Mouse (Mus musculus) intestine, embryonic 16.5 days (tissue): ENCODE results near the gene Atp5k. TPM values are rescaled to one million over a fixed set of nuclear protein-coding genes. Genes with fewer than 3 reads are reported as not detected.

Experiments
- ATAC-seq: fragments of 200-750 bp; cut with Nextera tagmentation; 2 replicates; pipeline ENCODE4 v1.8.0; 2017; ENCODE audit warnings: moderate TSS enrichment, moderate library complexity
- H3K27ac ChIP-seq: fragments of 300-500 bp; sonication (generic); 2 replicates; pipeline ENCODE4 v1.5.1; 2014; ENCODE audit warnings: mild to moderate bottlenecking, low read length
- H3K27me3 ChIP-seq: fragments of 300-500 bp; sonication (generic); replicated peaks from 2 replicates; pipeline ENCODE4 v1.6.1; 2014; ENCODE audit warnings: low read length, control low read depth, mixed read lengths; ENCODE audit not compliant: control insufficient read depth, insufficient read depth
- H3K36me3 ChIP-seq: fragments of 300-500 bp; sonication (generic); 2 replicates; pipeline ENCODE4 v1.6.1; 2014; ENCODE audit warnings: low read length, control low read depth; ENCODE audit not compliant: control insufficient read depth, insufficient read depth
- H3K4me1 ChIP-seq: fragments of 300-500 bp; sonication (generic); 2 replicates; pipeline ENCODE4 v1.6.1; 2014; ENCODE audit warnings: low read length, control low read depth, mixed read lengths; ENCODE audit not compliant: control insufficient read depth, insufficient read depth
- H3K4me2 ChIP-seq: fragments of 300-500 bp; sonication (generic); 2 replicates; pipeline ENCODE4 v1.6.1; 2014; ENCODE audit warnings: low read depth, low read length, control low read depth
- H3K4me3 ChIP-seq: fragments of 300-500 bp; sonication (generic); 2 replicates; pipeline ENCODE4 v1.5.1; 2014; ENCODE audit warnings: mild to moderate bottlenecking, low read length
- H3K9ac ChIP-seq: fragments of 300-500 bp; sonication (generic); 2 replicates; pipeline ENCODE4 v1.6.1; 2014; ENCODE audit warnings: low read depth, low read length
- H3K9me3 ChIP-seq: fragments of 300-500 bp; sonication (generic); 2 replicates; pipeline ENCODE4 v1.6.1; 2016; ENCODE audit warnings: low read length, control low read depth; ENCODE audit not compliant: control insufficient read depth
- WGBS: fragments of 180-500 bp; shearing (Covaris S2); extraction: QIAGEN DNeasy Blood & Tissue Kit; methylation state at CpG from one replicate; pipeline ENCODE4 v1.1.7; 2014; 5-methylcytosine and 5-hydroxymethylcytosine counted together
- polyA plus RNA-seq: library from polyadenylated mRNA; unstranded; fragments of >200 nt; fragmentation: Nextera tagmentation; extraction: Ambion mirVana; gene quantifications from 2 replicates; pipeline ENCODE4 v1.2.1, GENCODE M21; 2015

Gene Atp5k
- polyA plus RNA-seq, result 440 and 455 TPM in 2 replicates

- 1% methylated on average over 42 of the region's 42 CpGs for WGBS
- H3K27me3 ChIP-seq, result no peaks in the 10 kb centered on the region
- peak within 1 kb of the TSS; percentile 38; the same call in 1 of the 2 replicates for H3K27ac ChIP-seq
- peak within 1 kb of the TSS; percentile 85 for H3K4me3 ChIP-seq
- peaks cover 4% of the 10 kb centered on the region for H3K4me1 ChIP-seq
- H3K4me2 ChIP-seq, result peak within 1 kb of the TSS; percentile 85
- peak within 1 kb of the TSS; percentile 90 for H3K9ac ChIP-seq
- peak; percentile 95 for ATAC-seq
- no peaks in the 10 kb centered on the region for H3K9me3 ChIP-seq
- H3K36me3 ChIP-seq, result 0 out of 2 replicates have a peak, but pooled peaks cover 6% of the 10 kb centered on the region
These were observed at the start of gene Atp5k for GRCm38 (mm10) chr5:108433804-108434587. Gene Atp5k (minus strand): TSS chr5:108434448.

- ATAC-seq, result no peak
- H3K4me1 ChIP-seq, result no peaks in the 10 kb centered on the region
- no peak overlapping the region for H3K4me3 ChIP-seq
- no peaks in the 10 kb centered on the region for H3K27me3 ChIP-seq
- H3K4me2 ChIP-seq, result no peak overlapping the region
- 87% methylated on average over 6 of the region's 6 CpGs for WGBS
- H3K36me3 ChIP-seq, result peaks cover 2% of the 10 kb centered on the region; the same call in 1 of the 2 replicates
- no peaks in the 10 kb centered on the region for H3K9me3 ChIP-seq
- H3K9ac ChIP-seq, result no peak overlapping the region
- no peak overlapping the region for H3K27ac ChIP-seq
These were observed 48.8 kb upstream of the Atp5k start for GRCm38 (mm10) chr5:108483006-108483405.

GRCm38 (mm10) chr5:108475977-108476376, 41.7 kb upstream of the Atp5k start:
- 93% methylated on average over 3 of the region's 3 CpGs for WGBS
- H3K4me1 ChIP-seq, result no peaks in the 10 kb centered on the region
- no peak for ATAC-seq
- H3K36me3 ChIP-seq, result peaks cover 34% of the 10 kb centered on the region
- no peak overlapping the region for H3K27ac ChIP-seq
- H3K27me3 ChIP-seq, result no peaks in the 10 kb centered on the region
- H3K4me3 ChIP-seq, result no peak overlapping the region
- no peaks in the 10 kb centered on the region for H3K9me3 ChIP-seq
- H3K4me2 ChIP-seq, result no peak overlapping the region
- H3K9ac ChIP-seq, result no peak overlapping the region

GRCm38 (mm10) chr5:108473737-108474136, 39.5 kb upstream of the Atp5k start:
- Histone ChIP-seq H3K4me2 (no peak overlapping the region), H3K9ac (no peak overlapping the region), H3K36me3 (peaks cover 34% of the 10 kb centered on the region), H3K9me3 (no peaks in the 10 kb centered on the region), H3K4me3 (no peak overlapping the region), H3K4me1 (no peaks in the 10 kb centered on the region), H3K27me3 (no peaks in the 10 kb centered on the region), H3K27ac (no peak overlapping the region)
- 90% methylated on average over 4 of the region's 4 CpGs for WGBS
- ATAC-seq, result no peak

GRCm38 (mm10) chr5:108469617-108470016, 35.4 kb upstream of the Atp5k start:
- peaks cover 15% of the 10 kb centered on the region for H3K36me3 ChIP-seq
- no peak overlapping the region for H3K9ac ChIP-seq
- H3K4me1 ChIP-seq, result no peaks in the 10 kb centered on the region
- H3K4me2 ChIP-seq, result no peak overlapping the region
- H3K27ac ChIP-seq, result no peak overlapping the region
- ATAC-seq, result no peak
- H3K4me3 ChIP-seq, result no peak overlapping the region
- H3K27me3 ChIP-seq, result no peaks in the 10 kb centered on the region
- no peaks in the 10 kb centered on the region for H3K9me3 ChIP-seq
- WGBS, result 69% methylated on average over 7 of the region's 7 CpGs

GRCm38 (mm10) chr5:108466647-108467046, 32.4 kb upstream of the Atp5k start:
- Histone ChIP-seq H3K4me3 (no peak overlapping the region), H3K36me3 (no peaks in the 10 kb centered on the region), H3K4me1 (peaks cover 16% of the 10 kb centered on the region), H3K9me3 (no peaks in the 10 kb centered on the region), H3K27me3 (no peaks in the 10 kb centered on the region), H3K9ac (no peak overlapping the region), H3K27ac (no peak overlapping the region), H3K4me2 (no peak overlapping the region)
- no peak for ATAC-seq
- 97% methylated on average over 1 of the region's 1 CpGs for WGBS

GRCm38 (mm10) chr5:108465131-108465891, 31.1 kb upstream of the Atp5k start:
- no peak overlapping the region for H3K9ac ChIP-seq
- WGBS, result 81% methylated on average over 6 of the region's 6 CpGs
- H3K4me2 ChIP-seq, result no peak overlapping the region
- no peaks in the 10 kb centered on the region for H3K36me3 ChIP-seq
- no peak overlapping the region for H3K27ac ChIP-seq
- no peak for ATAC-seq
- H3K27me3 ChIP-seq, result no peaks in the 10 kb centered on the region
- no peaks in the 10 kb centered on the region for H3K9me3 ChIP-seq
- no peak overlapping the region for H3K4me3 ChIP-seq
- H3K4me1 ChIP-seq, result peaks cover 16% of the 10 kb centered on the region

- WGBS, result 32% methylated on average over 4 of the region's 4 CpGs
- ATAC-seq, result no peak
- H3K27ac ChIP-seq, result peak overlapping the region; percentile 24; the same call in 1 of the 2 replicates
These were observed 28.2 kb upstream of the Atp5k start for GRCm38 (mm10) chr5:108462446-108462845.

More at GRCm38 (mm10) chr5:108462446-108462845, 28.2 kb upstream of the Atp5k start:
- peak overlapping the region; percentile 95 for H3K4me3 ChIP-seq
- peak overlapping the region; percentile 82 for H3K4me2 ChIP-seq
- no peaks in the 10 kb centered on the region for H3K27me3 ChIP-seq
- H3K36me3 ChIP-seq, result no peaks in the 10 kb centered on the region
- H3K4me1 ChIP-seq, result peaks cover 16% of the 10 kb centered on the region
- H3K9ac ChIP-seq, result peak overlapping the region; percentile 99
- H3K9me3 ChIP-seq, result no peaks in the 10 kb centered on the region
